15 mouse cellular contexts compared by ENCODE assay signal in genomic region chr12:26191982-26192576, GRCm38 (mm10).
A peak's percentile ranks its signal among the peaks of the same experiment; 100 is the strongest.
DNase-seq lines count a peak whose midpoint lies in the region; ATAC-seq and TF ChIP-seq lines count a peak whose summit lies in the region.
"Had no signal": no experiment of that assay in that cellular context is flagged by ENCODE, and none has a peak within 500 bp of the region (broad histone marks: within the 10 kb centered on the region; RNA-seq: fewer than 3 reads in every experiment).

No protein-coding gene starts in this region.

- no peak for TF ChIP-seq CTCF in lung, adult 2 months (IDR thresholded peaks at IDR 0.05; ENCODE audit: insufficient read depth, low read length)
- TF ChIP-seq CTCF in forebrain, postnatal 0 days (IDR thresholded peaks at IDR 0.05; ENCODE audit: low read depth): no peak
- no peak for TF ChIP-seq CTCF in hindbrain, postnatal 0 days (IDR thresholded peaks at IDR 0.05; ENCODE audit: low read depth)

- 49% methylated on average over 4 of the region's 4 CpGs for WGBS in heart, embryonic 11.5 days (ENCODE audit: insufficient replicate concordance)
- 38% methylated on average over 4 of the region's 4 CpGs for WGBS in lung, embryonic 16.5 days
- WGBS in lung, adult 2 months: 58% methylated on average over 4 of the region's 4 CpGs
- WGBS in forebrain, postnatal 0 days: 32% methylated on average over 4 of the region's 4 CpGs
- WGBS in hindbrain, postnatal 0 days: 33% methylated on average over 4 of the region's 4 CpGs
- WGBS in intestine, embryonic 16.5 days: 68% methylated on average over 4 of the region's 4 CpGs

- no peak overlapping the region for H3K4me3 ChIP-seq in heart, embryonic 11.5 days (ENCODE audit: low read depth, low read length)
- H3K4me3 ChIP-seq in lung, embryonic 16.5 days (ENCODE audit: low read length): no peak overlapping the region
- no peak overlapping the region for H3K4me3 ChIP-seq in lung, adult 2 months (replicated peaks; ENCODE audit: extremely low read depth, low read depth, low read length)
- H3K4me3 ChIP-seq in forebrain, postnatal 0 days (ENCODE audit: low read depth, low read length): no peak overlapping the region
- H3K4me3 ChIP-seq in hindbrain, postnatal 0 days (ENCODE audit: low read length): no peak overlapping the region
- H3K4me3 ChIP-seq in intestine, embryonic 16.5 days (ENCODE audit: low read length): no peak overlapping the region
- H3K4me3 ChIP-seq: intestine, embryonic 15.5 days; limb, embryonic 15.5 days; stomach, embryonic 15.5 days had no signal

- H3K4me2 ChIP-seq in heart, embryonic 11.5 days: peak overlapping the region; percentile 17; the same call in 1 of the 2 replicates
- H3K4me2 ChIP-seq in lung, embryonic 16.5 days (ENCODE audit: low read depth, low read length): no peak overlapping the region
- no peak overlapping the region for H3K4me2 ChIP-seq in forebrain, postnatal 0 days (ENCODE audit: low read depth)
- no peak overlapping the region for H3K4me2 ChIP-seq in hindbrain, postnatal 0 days (ENCODE audit: low read depth, low read length)
- H3K4me2 ChIP-seq in intestine, embryonic 16.5 days (ENCODE audit: low read depth, low read length): no peak overlapping the region
- H3K4me2 ChIP-seq: intestine, embryonic 15.5 days; limb, embryonic 15.5 days; stomach, embryonic 15.5 days had no signal

- H3K9me3 ChIP-seq in heart, embryonic 11.5 days (replicated peaks; ENCODE audit: control insufficient read depth, low read length): no peaks in the 10 kb centered on the region
- no peaks in the 10 kb centered on the region for H3K9me3 ChIP-seq in lung, embryonic 16.5 days (ENCODE audit: control insufficient read depth, low read length)
- no peaks in the 10 kb centered on the region for H3K9me3 ChIP-seq in forebrain, postnatal 0 days (ENCODE audit: low read length)
- H3K9me3 ChIP-seq in hindbrain, postnatal 0 days (ENCODE audit: low read length): no peaks in the 10 kb centered on the region
- no peaks in the 10 kb centered on the region for H3K9me3 ChIP-seq in intestine, embryonic 16.5 days (ENCODE audit: control insufficient read depth, low read length)
- H3K9me3 ChIP-seq: intestine, embryonic 15.5 days; limb, embryonic 15.5 days; stomach, embryonic 15.5 days had no signal

- intact Hi-C loops in heart, postnatal 25 days (cut with DNase I): no loop called here

- no peak for DNase-seq in heart, postnatal 25 days (ENCODE audit: low spot score)
- DNase-seq in lung, adult 2 months: no peak
- no peak for DNase-seq in forebrain, postnatal 0 days
- no peak for DNase-seq in hindbrain, postnatal 0 days (ENCODE audit: low spot score)
- DNase-seq: gastrocnemius, postnatal 10 days; spleen, adult 18-20 months had no signal

- H3K27me3 ChIP-seq in heart, embryonic 11.5 days (ENCODE audit: control insufficient read depth, insufficient read depth, low read length): no peaks in the 10 kb centered on the region
- no peaks in the 10 kb centered on the region for H3K27me3 ChIP-seq in lung, embryonic 16.5 days (ENCODE audit: control insufficient read depth, insufficient read depth, low read depth, low read length)
- no peaks in the 10 kb centered on the region for H3K27me3 ChIP-seq in forebrain, postnatal 0 days (ENCODE audit: insufficient read depth, low read length)
- H3K27me3 ChIP-seq in hindbrain, postnatal 0 days (ENCODE audit: insufficient read depth, low read length): no peaks in the 10 kb centered on the region
- H3K27me3 ChIP-seq in intestine, embryonic 16.5 days (replicated peaks; ENCODE audit: control insufficient read depth, insufficient read depth, low read length): no peaks in the 10 kb centered on the region
- H3K27me3 ChIP-seq: intestine, embryonic 15.5 days; limb, embryonic 15.5 days; megakaryocyte, embryonic 14.5 days; stomach, embryonic 15.5 days had no signal

- no peak overlapping the region for H3K9ac ChIP-seq in heart, embryonic 11.5 days (ENCODE audit: low read depth, low read length)
- no peak overlapping the region for H3K9ac ChIP-seq in lung, embryonic 16.5 days (ENCODE audit: low read length)
- no peak overlapping the region for H3K9ac ChIP-seq in forebrain, postnatal 0 days
- no peak overlapping the region for H3K9ac ChIP-seq in hindbrain, postnatal 0 days (replicated peaks; ENCODE audit: low read length)
- no peak overlapping the region for H3K9ac ChIP-seq in intestine, embryonic 16.5 days (ENCODE audit: low read depth, low read length)
- H3K9ac ChIP-seq: intestine, embryonic 15.5 days; limb, embryonic 15.5 days; stomach, embryonic 15.5 days had no signal

- 0 out of 2 replicates have a peak, but pooled peaks cover 4% of the 10 kb centered on the region for H3K4me1 ChIP-seq in heart, embryonic 11.5 days (ENCODE audit: control insufficient read depth, insufficient read depth, low read length)
- peaks cover 8% of the 10 kb centered on the region for H3K4me1 ChIP-seq in lung, embryonic 16.5 days (replicated peaks; ENCODE audit: control insufficient read depth, insufficient read depth, low read length)
- H3K4me1 ChIP-seq in lung, adult 2 months (ENCODE audit: control insufficient read depth, insufficient read depth, low read length): no peaks in the 10 kb centered on the region
- peaks cover 5% of the 10 kb centered on the region; the same call in 1 of the 2 replicates for H3K4me1 ChIP-seq in forebrain, postnatal 0 days (ENCODE audit: insufficient read depth)
- peaks cover 5% of the 10 kb centered on the region; the same call in 1 of the 2 replicates for H3K4me1 ChIP-seq in hindbrain, postnatal 0 days (ENCODE audit: insufficient read depth, low read length)
- no peaks in the 10 kb centered on the region for H3K4me1 ChIP-seq in intestine, embryonic 16.5 days (ENCODE audit: control insufficient read depth, insufficient read depth, low read length)
- H3K4me1 ChIP-seq: intestine, embryonic 15.5 days; limb, embryonic 15.5 days; stomach, embryonic 15.5 days had no signal

- TF ChIP-seq POLR2A in lung, adult 2 months (IDR thresholded peaks at IDR 0.05; ENCODE audit: borderline replicate concordance, extremely low read depth, low read depth, low read length): no peak

- no peak for ATAC-seq in heart, embryonic 11.5 days (replicated peaks; ENCODE audit: insufficient number of reproducible peaks, low FRiP score, low TSS enrichment)
- ATAC-seq in lung, embryonic 16.5 days (ENCODE audit: low read depth): no peak
- ATAC-seq in forebrain, postnatal 0 days: peak; percentile 81
- ATAC-seq in hindbrain, postnatal 0 days: peak; percentile 24; the same call in 1 of the 2 replicates
- no peak for ATAC-seq in intestine, embryonic 16.5 days
- ATAC-seq: CD4-positive, CD25-positive, alpha-beta regulatory T cell, adult 4 months; intestine, embryonic 15.5 days had no signal

- no peak overlapping the region for H3K27ac ChIP-seq in heart, embryonic 11.5 days (ENCODE audit: low read depth, low read length)
- H3K27ac ChIP-seq in lung, embryonic 16.5 days (ENCODE audit: low read length): peak overlapping the region; percentile 12; the same call in 1 of the 2 replicates
- peak overlapping the region; percentile 75 for H3K27ac ChIP-seq in forebrain, postnatal 0 days (ENCODE audit: low read depth, low read length)
- H3K27ac ChIP-seq in hindbrain, postnatal 0 days: peak overlapping the region; percentile 51; the same call in 1 of the 2 replicates
- no peak overlapping the region for H3K27ac ChIP-seq in intestine, embryonic 16.5 days (ENCODE audit: low read length)
- H3K27ac ChIP-seq: intestine, embryonic 15.5 days; kidney, postnatal 0 days; stomach, embryonic 15.5 days had no signal

- H3K36me3 ChIP-seq in heart, embryonic 11.5 days (ENCODE audit: control insufficient read depth, insufficient read depth, low read length): no peaks in the 10 kb centered on the region
- no peaks in the 10 kb centered on the region for H3K36me3 ChIP-seq in lung, embryonic 16.5 days (ENCODE audit: control insufficient read depth, insufficient read depth, low read length)
- no peaks in the 10 kb centered on the region for H3K36me3 ChIP-seq in forebrain, postnatal 0 days (ENCODE audit: insufficient read depth)
- H3K36me3 ChIP-seq in hindbrain, postnatal 0 days (ENCODE audit: insufficient read depth, low read length): no peaks in the 10 kb centered on the region
- no peaks in the 10 kb centered on the region for H3K36me3 ChIP-seq in intestine, embryonic 16.5 days (ENCODE audit: control insufficient read depth, insufficient read depth, low read length)
- H3K36me3 ChIP-seq: intestine, embryonic 15.5 days; limb, embryonic 15.5 days; stomach, embryonic 15.5 days had no signal

Comparison
In these comparisons a context has a peak if more than half of its experiments do, and no peak if none do; other contexts are left out.
1. ATAC-seq: peak in forebrain, postnatal 0 days (single experiment) and hindbrain, postnatal 0 days (single experiment); none in heart, embryonic 11.5 days (single experiment), lung, embryonic 16.5 days (single experiment) and intestine, embryonic 16.5 days (single experiment).
2. H3K27ac ChIP-seq: peak in lung, embryonic 16.5 days (single experiment), forebrain, postnatal 0 days (single experiment) and hindbrain, postnatal 0 days (single experiment); none in heart, embryonic 11.5 days (single experiment) and intestine, embryonic 16.5 days (single experiment).